Mouse (Mus musculus) kidney, embryonic 16.5 days (tissue): ENCODE results near the gene Smarca4. TPM values are rescaled to one million over a fixed set of nuclear protein-coding genes. Genes with fewer than 3 reads are reported as not detected.
A peak's percentile ranks its signal among the peaks of the same experiment; 100 is the strongest.

Source experiments
- ATAC-seq: fragments of 200-750 bp; cut with Nextera tagmentation; 2 replicates; pipeline ENCODE4 v1.8.0; 2017; ENCODE audit warnings: moderate TSS enrichment; ENCODE audit not compliant: low FRiP score, low TSS enrichment
- H3K27ac ChIP-seq: fragments of 300-500 bp; sonication (generic); 2 replicates; pipeline ENCODE4 v1.5.1; 2014; ENCODE audit warnings: low read length
- H3K27me3 ChIP-seq: fragments of 300-500 bp; sonication (generic); 2 replicates; pipeline ENCODE4 v1.6.1; 2014; ENCODE audit warnings: low read length, control low read depth, mixed read lengths; ENCODE audit not compliant: insufficient read depth
- H3K36me3 ChIP-seq: fragments of 300-500 bp; sonication (generic); 2 replicates; pipeline ENCODE4 v1.6.1; 2014; ENCODE audit warnings: low read length, control low read depth, mixed read lengths; ENCODE audit not compliant: insufficient read depth
- H3K4me1 ChIP-seq: fragments of 300-500 bp; sonication (generic); 2 replicates; pipeline ENCODE4 v1.6.1; 2014; ENCODE audit warnings: low read length, control low read depth, mixed read lengths; ENCODE audit not compliant: insufficient read depth
- H3K4me2 ChIP-seq: fragments of 300-500 bp; sonication (generic); replicated peaks from 2 replicates; pipeline ENCODE4 v1.6.1; 2014; ENCODE audit warnings: low read depth, low read length
- H3K4me3 ChIP-seq: fragments of 300-500 bp; sonication (generic); 2 replicates; pipeline ENCODE4 v1.5.1; 2014; ENCODE audit warnings: mild to moderate bottlenecking, low read length
- H3K9ac ChIP-seq: fragments of 300-500 bp; sonication (generic); replicated peaks from 2 replicates; pipeline ENCODE4 v1.6.1; 2014; ENCODE audit warnings: low read length
- H3K9me3 ChIP-seq: fragments of 300-500 bp; sonication (generic); 2 replicates; pipeline ENCODE4 v1.6.1; 2016; ENCODE audit warnings: low read length, control low read depth
- WGBS: fragments of 180-500 bp; shearing (Covaris S2); extraction: QIAGEN DNeasy Blood & Tissue Kit; methylation state at CpG from one replicate; pipeline ENCODE4 v1.1.7; 2014; 5-methylcytosine and 5-hydroxymethylcytosine counted together
- polyA plus RNA-seq: library from polyadenylated mRNA; unstranded; fragments of >200 nt; fragmentation: Nextera tagmentation; extraction: Ambion mirVana; gene quantifications from 2 replicates; pipeline ENCODE4 v1.2.1, GENCODE M21; 2015

Smarca4 gene
- polyA plus RNA-seq: 91.2 and 104 TPM in 2 replicates

- Histone ChIP-seq H3K27me3 (no peaks in the 10 kb centered on the region), H3K36me3 (no peaks in the 10 kb centered on the region), H3K4me1 (peaks cover 14% of the 10 kb centered on the region), H3K4me2 (peak within 1 kb of the TSS; percentile 71), H3K9ac (peak within 1 kb of the TSS; percentile 95), H3K27ac (peak within 1 kb of the TSS; percentile 98), H3K4me3 (peak within 1 kb of the TSS; percentile 90), H3K9me3 (no peaks in the 10 kb centered on the region)
- peak; percentile 96 for ATAC-seq
- under 1% methylated on average over 28 of the region's 45 CpGs for WGBS
Measured at GRCm38 (mm10) chr9:21615617-21616231, at the start of gene Smarca4. Smarca4 (plus strand) TSS chr9:21616169.

GRCm38 (mm10) chr9:21566538-21566937, 49.4 kb upstream of the Smarca4 start:
- no peaks in the 10 kb centered on the region for H3K9me3 ChIP-seq
- H3K9ac ChIP-seq: no peak overlapping the region
- H3K4me1 ChIP-seq: no peaks in the 10 kb centered on the region
- no peak overlapping the region for H3K4me3 ChIP-seq
- H3K36me3 ChIP-seq: peaks cover 20% of the 10 kb centered on the region
- no peaks in the 10 kb centered on the region for H3K27me3 ChIP-seq
- H3K4me2 ChIP-seq: no peak overlapping the region
- ATAC-seq: no peak
- H3K27ac ChIP-seq: no peak overlapping the region
- 85% methylated on average over 1 of the region's 1 CpGs for WGBS

DNA sequence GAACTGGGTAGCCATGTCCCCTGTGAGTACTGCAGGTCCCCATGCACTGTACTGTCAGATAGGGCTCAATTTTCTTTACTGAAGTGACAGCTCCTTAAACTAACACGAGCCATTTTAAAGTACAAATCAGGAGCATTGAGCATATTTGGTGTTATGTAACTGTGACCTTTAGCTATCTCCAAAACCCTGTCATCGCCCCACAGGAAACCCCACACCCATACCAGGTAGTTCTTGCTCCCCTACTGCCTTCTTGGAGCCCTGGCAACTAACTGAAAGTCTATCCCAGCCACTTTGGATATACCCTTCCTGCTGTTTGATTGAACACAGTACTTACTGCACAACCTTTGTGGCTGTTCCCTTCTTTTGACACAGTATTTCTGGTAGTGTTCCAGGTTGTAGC, 48.9 kb upstream of the Smarca4 start:
- Histone ChIP-seq H3K4me2 (no peak overlapping the region), H3K4me3 (no peak overlapping the region), H3K27me3 (no peaks in the 10 kb centered on the region), H3K27ac (no peak overlapping the region), H3K9ac (no peak overlapping the region), H3K36me3 (peaks cover 25% of the 10 kb centered on the region), H3K4me1 (no peaks in the 10 kb centered on the region), H3K9me3 (no peaks in the 10 kb centered on the region)
- 85% methylated on average over 2 of the region's 2 CpGs for WGBS
- ATAC-seq: no peak

- Histone ChIP-seq H3K4me1 (no peaks in the 10 kb centered on the region), H3K27ac (no peak overlapping the region), H3K4me3 (no peak overlapping the region), H3K9me3 (no peaks in the 10 kb centered on the region), H3K4me2 (no peak overlapping the region), H3K36me3 (peaks cover 34% of the 10 kb centered on the region), H3K9ac (no peak overlapping the region), H3K27me3 (no peaks in the 10 kb centered on the region)
- WGBS: 56% methylated on average over 8 of the region's 8 CpGs
- ATAC-seq: no peak
Measured at GRCm38 (mm10) chr9:21568657-21569255, 47.2 kb upstream of the Smarca4 start.

GRCm38 (mm10) chr9:21574012-21574801, 41.8 kb upstream of the Smarca4 start:
- Histone ChIP-seq H3K4me1 (no peaks in the 10 kb centered on the region), H3K27ac (no peak overlapping the region), H3K27me3 (no peaks in the 10 kb centered on the region), H3K4me3 (no peak overlapping the region), H3K9me3 (no peaks in the 10 kb centered on the region), H3K4me2 (no peak overlapping the region), H3K9ac (no peak overlapping the region), H3K36me3 (peaks cover 66% of the 10 kb centered on the region)
- ATAC-seq: no peak
- 95% methylated on average over 8 of the region's 8 CpGs for WGBS

DNA sequence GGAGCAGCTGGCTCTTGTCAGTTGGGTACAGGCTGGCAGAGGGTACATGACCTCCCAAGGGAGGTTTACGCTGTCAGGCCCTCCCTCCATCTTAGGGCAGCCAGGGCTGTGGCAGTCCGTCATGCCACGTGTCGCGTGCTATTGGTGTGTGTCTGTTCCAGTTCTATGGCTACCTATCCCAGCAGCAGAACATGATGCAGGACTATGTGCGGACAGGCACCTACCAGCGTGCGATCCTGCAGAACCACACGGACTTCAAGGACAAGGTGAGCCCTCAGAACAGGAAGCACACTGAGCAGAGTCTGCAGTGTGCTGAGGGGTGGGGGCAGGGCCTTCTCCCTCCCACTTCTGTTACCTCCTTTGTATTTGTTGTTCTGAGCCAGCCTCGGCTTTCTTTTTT, 40.7 kb upstream of the Smarca4 start:
- H3K4me2 ChIP-seq: no peak overlapping the region
- WGBS: 87% methylated on average over 10 of the region's 10 CpGs
- H3K4me1 ChIP-seq: no peaks in the 10 kb centered on the region
- no peak overlapping the region for H3K27ac ChIP-seq
- H3K27me3 ChIP-seq: no peaks in the 10 kb centered on the region
- peaks cover 57% of the 10 kb centered on the region for H3K36me3 ChIP-seq
- no peak overlapping the region for H3K4me3 ChIP-seq
- no peaks in the 10 kb centered on the region for H3K9me3 ChIP-seq
- no peak overlapping the region for H3K9ac ChIP-seq
- 0 out of 2 replicates have a peak, but pooled peaks have one; percentile 20 for ATAC-seq

DNA sequence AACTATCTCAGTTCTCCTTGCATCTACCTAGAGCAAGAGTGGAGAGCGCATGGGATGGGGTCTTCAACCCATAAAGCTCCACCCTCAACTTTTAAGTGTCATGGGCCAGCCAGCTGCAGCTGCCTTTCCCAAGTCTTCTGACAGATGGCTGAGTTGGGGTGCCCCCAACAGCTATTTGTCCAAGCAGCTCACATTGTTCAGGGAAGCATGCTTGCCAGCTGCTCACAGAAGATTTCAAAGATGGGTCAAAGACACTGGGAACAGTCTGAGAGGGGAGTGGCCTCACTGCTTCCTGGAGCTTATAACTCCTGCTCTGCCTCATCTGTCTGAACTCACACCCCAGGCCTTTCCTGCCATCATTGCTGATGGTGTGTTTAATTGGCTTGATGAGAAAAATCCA, 39.7 kb upstream of the Smarca4 start:
- no peak for ATAC-seq
- 100% methylated on average over 1 of the region's 1 CpGs for WGBS
- H3K27ac ChIP-seq: no peak overlapping the region
- peaks cover 57% of the 10 kb centered on the region for H3K36me3 ChIP-seq
- no peaks in the 10 kb centered on the region for H3K27me3 ChIP-seq
- no peaks in the 10 kb centered on the region for H3K4me1 ChIP-seq
- H3K9ac ChIP-seq: no peak overlapping the region
- H3K9me3 ChIP-seq: no peaks in the 10 kb centered on the region
- no peak overlapping the region for H3K4me2 ChIP-seq
- no peak overlapping the region for H3K4me3 ChIP-seq

GRCm38 (mm10) chr9:21578226-21578625, 37.7 kb upstream of the Smarca4 start:
- H3K4me1 ChIP-seq: no peaks in the 10 kb centered on the region

GRCm38 (mm10) chr9:21585401-21585800, 30.6 kb upstream of the Smarca4 start:
- no peaks in the 10 kb centered on the region for H3K4me1 ChIP-seq
- H3K36me3 ChIP-seq: peaks cover 87% of the 10 kb centered on the region
- no peak overlapping the region for H3K4me2 ChIP-seq
- no peaks in the 10 kb centered on the region for H3K27me3 ChIP-seq
- H3K4me3 ChIP-seq: no peak overlapping the region
- H3K9ac ChIP-seq: no peak overlapping the region
- WGBS: 92% methylated on average over 1 of the region's 1 CpGs
- no peaks in the 10 kb centered on the region for H3K9me3 ChIP-seq
- no peak overlapping the region for H3K27ac ChIP-seq
- ATAC-seq: no peak

More at GRCm38 (mm10) chr9:21578226-21578625, 37.7 kb upstream of the Smarca4 start:
- Histone ChIP-seq H3K4me3 (no peak overlapping the region), H3K4me2 (no peak overlapping the region), H3K27ac (no peak overlapping the region), H3K9ac (no peak overlapping the region), H3K27me3 (no peaks in the 10 kb centered on the region), H3K9me3 (no peaks in the 10 kb centered on the region), H3K36me3 (peaks cover 61% of the 10 kb centered on the region)
- WGBS: 80% methylated on average over 3 of the region's 3 CpGs
- ATAC-seq: no peak
